Mouse (Mus musculus) kidney, embryonic 14.5 days (tissue): ENCODE measurements at regions not wholly inside any gene's neighbourhood (a gene's known extent, or its start where the extent isn't known, plus 50 kb on each side); places are given as distances from the start of the nearest gene placed in this dataset.

Source experiments
- ATAC-seq: fragments of 200-750 bp; cut with Nextera tagmentation; 2 replicates; pipeline ENCODE4 v1.8.0; 2017; ENCODE audit warnings: moderate number of reproducible peaks, mild to moderate bottlenecking, moderate TSS enrichment, moderate library complexity; ENCODE audit not compliant: low FRiP score, low TSS enrichment
- H3K27ac ChIP-seq: fragments of 300-500 bp; sonication (generic); 2 replicates; pipeline ENCODE4 v1.5.1; 2014; ENCODE audit warnings: low read depth, mild to moderate bottlenecking, low read length, moderate library complexity, mixed read lengths
- H3K27me3 ChIP-seq: fragments of 300-500 bp; sonication (generic); 2 replicates; pipeline ENCODE4 v1.6.1; 2014; ENCODE audit warnings: mild to moderate bottlenecking, low read length; ENCODE audit not compliant: control insufficient read depth, insufficient read depth
- H3K36me3 ChIP-seq: fragments of 300-500 bp; sonication (generic); 2 replicates; pipeline ENCODE4 v1.6.1; 2014; ENCODE audit warnings: low read length, mixed read lengths; ENCODE audit not compliant: control insufficient read depth, insufficient read depth
- H3K4me1 ChIP-seq: fragments of 300-500 bp; sonication (generic); 2 replicates; pipeline ENCODE4 v1.6.1; 2014; ENCODE audit warnings: low read length, mixed read lengths; ENCODE audit not compliant: control insufficient read depth, insufficient read depth
- H3K4me2 ChIP-seq: fragments of 300-500 bp; sonication (generic); replicated peaks from 2 replicates; pipeline ENCODE4 v1.6.1; 2014; ENCODE audit warnings: low read depth, mild to moderate bottlenecking, low read length
- H3K4me3 ChIP-seq: fragments of 300-500 bp; sonication (generic); 2 replicates; pipeline ENCODE4 v1.5.1; 2014; ENCODE audit warnings: mild to moderate bottlenecking, low read length
- H3K9ac ChIP-seq: fragments of 300-500 bp; sonication (generic); 2 replicates; pipeline ENCODE4 v1.6.1; 2014; ENCODE audit warnings: low read depth, mild to moderate bottlenecking, low read length, moderate library complexity
- H3K9me3 ChIP-seq: fragments of 300-500 bp; sonication (generic); 2 replicates; pipeline ENCODE4 v1.6.1; 2016; ENCODE audit warnings: low read length; ENCODE audit not compliant: control insufficient read depth
- WGBS: fragments of 180-500 bp; shearing (Covaris S2); extraction: QIAGEN DNeasy Blood & Tissue Kit; methylation state at CpG from one replicate; pipeline ENCODE4 v1.1.7; 2014; 5-methylcytosine and 5-hydroxymethylcytosine counted together

GRCm38 (mm10) chr9:47327575-47327974, 202.4 kb upstream of the Cadm1 start:
- H3K36me3 ChIP-seq = no peaks in the 10 kb centered on the region
- H3K4me3 ChIP-seq = no peak overlapping the region
- no peak overlapping the region for H3K4me2 ChIP-seq
- WGBS = 98% methylated on average over 2 of the region's 2 CpGs
- no peak for ATAC-seq
- H3K4me1 ChIP-seq = no peaks in the 10 kb centered on the region
- H3K27me3 ChIP-seq = no peaks in the 10 kb centered on the region
- H3K9me3 ChIP-seq = no peaks in the 10 kb centered on the region
- H3K27ac ChIP-seq = no peak overlapping the region
- no peak overlapping the region for H3K9ac ChIP-seq

DNA sequence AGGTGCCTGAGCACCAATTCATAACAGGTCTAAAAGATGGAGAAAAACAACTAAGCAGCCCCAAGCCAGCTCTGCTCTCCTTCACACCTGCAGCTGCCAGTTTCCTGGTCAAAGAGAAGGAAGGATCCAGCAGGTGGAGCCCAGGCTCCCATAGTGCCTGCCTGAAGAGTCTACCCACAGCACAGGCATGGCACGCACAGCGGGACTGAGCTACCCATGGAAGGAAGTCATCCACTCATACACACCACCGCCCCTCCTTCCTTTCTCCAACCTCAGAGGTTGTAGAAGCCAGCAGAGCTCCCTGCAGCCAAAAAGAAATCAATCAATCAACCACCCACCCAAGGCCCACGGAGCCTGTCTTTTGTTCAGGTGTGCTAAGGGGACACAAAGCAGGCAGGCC, 197.0 kb upstream of the Cadm1 start:
- no peak for ATAC-seq
- Histone ChIP-seq H3K36me3 (no peaks in the 10 kb centered on the region), H3K9ac (no peak overlapping the region), H3K27ac (no peak overlapping the region), H3K4me3 (no peak overlapping the region), H3K9me3 (no peaks in the 10 kb centered on the region), H3K4me2 (no peak overlapping the region), H3K4me1 (no peaks in the 10 kb centered on the region), H3K27me3 (no peaks in the 10 kb centered on the region)
- 53% methylated on average over 4 of the region's 4 CpGs for WGBS

GRCm38 (mm10) chr9:47338221-47338620, 191.8 kb upstream of the Cadm1 start:
- H3K27me3 ChIP-seq = no peaks in the 10 kb centered on the region
- H3K4me3 ChIP-seq = no peak overlapping the region
- 73% methylated on average over 4 of the region's 4 CpGs for WGBS
- H3K36me3 ChIP-seq = no peaks in the 10 kb centered on the region
- H3K4me2 ChIP-seq = no peak overlapping the region
- ATAC-seq = no peak
- H3K9ac ChIP-seq = no peak overlapping the region
- H3K9me3 ChIP-seq = no peaks in the 10 kb centered on the region
- H3K27ac ChIP-seq = no peak overlapping the region
- H3K4me1 ChIP-seq = no peaks in the 10 kb centered on the region

GRCm38 (mm10) chr9:47346527-47347111, 183.4 kb upstream of the Cadm1 start:
- H3K9ac ChIP-seq = no peak overlapping the region
- no peak for ATAC-seq
- no peaks in the 10 kb centered on the region for H3K36me3 ChIP-seq
- H3K27ac ChIP-seq = no peak overlapping the region
- H3K4me3 ChIP-seq = no peak overlapping the region
- 70% methylated on average over 2 of the region's 2 CpGs for WGBS
- no peaks in the 10 kb centered on the region for H3K9me3 ChIP-seq
- no peaks in the 10 kb centered on the region for H3K4me1 ChIP-seq
- H3K4me2 ChIP-seq = no peak overlapping the region
- no peaks in the 10 kb centered on the region for H3K27me3 ChIP-seq

DNA sequence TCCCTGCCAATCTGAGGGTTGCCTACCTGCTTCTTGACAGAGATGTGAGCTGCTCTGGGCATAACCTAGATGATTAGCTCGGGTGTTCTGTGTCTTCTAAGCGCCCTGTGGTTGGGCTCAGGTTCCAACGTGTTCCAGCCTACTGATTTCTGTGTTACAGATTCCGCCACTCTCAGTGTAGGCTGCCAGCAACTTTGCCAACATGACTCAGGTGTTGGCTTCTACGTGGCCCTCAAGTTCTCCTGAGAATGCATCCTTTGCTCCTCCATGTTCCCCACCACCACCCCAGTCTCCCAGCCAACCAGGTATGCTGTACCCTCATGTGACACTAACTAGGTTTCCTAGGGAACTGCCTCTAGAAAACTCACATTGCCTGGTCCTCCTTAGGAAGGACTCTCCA, 179.7 kb upstream of the Cadm1 start:
- 47% methylated on average over 5 of the region's 5 CpGs for WGBS

DNA sequence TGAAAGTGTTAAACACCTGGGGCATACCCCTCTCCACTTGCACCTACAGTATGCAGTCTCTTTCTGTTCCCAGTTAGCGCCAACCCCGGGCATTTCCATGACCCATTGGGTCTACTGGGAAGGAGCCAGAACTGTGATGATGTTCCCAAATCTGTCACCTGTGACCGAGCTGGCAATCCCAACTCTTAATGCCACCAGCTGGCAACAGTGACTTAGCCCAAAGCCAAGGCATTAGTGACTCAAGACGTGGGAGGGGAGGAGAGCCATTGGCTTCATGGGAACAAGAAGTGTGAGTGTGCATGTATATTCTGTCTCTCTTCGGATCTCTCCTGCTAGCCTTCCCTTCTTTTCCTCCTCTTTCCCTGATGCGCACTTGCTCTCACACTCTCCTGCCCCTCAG, 178.9 kb upstream of the Cadm1 start:
- Histone ChIP-seq H3K27ac (no peak overlapping the region), H3K4me3 (no peak overlapping the region), H3K9me3 (no peaks in the 10 kb centered on the region), H3K36me3 (no peaks in the 10 kb centered on the region), H3K4me1 (no peaks in the 10 kb centered on the region; the same call in 1 of the 2 replicates), H3K4me2 (no peak overlapping the region), H3K9ac (no peak overlapping the region), H3K27me3 (no peaks in the 10 kb centered on the region)
- no peak for ATAC-seq
- WGBS = 86% methylated on average over 6 of the region's 6 CpGs

More for the DNA sequence above, 179.7 kb upstream of the Cadm1 start:
- Histone ChIP-seq H3K4me2 (no peak overlapping the region), H3K9ac (no peak overlapping the region), H3K4me1 (no peaks in the 10 kb centered on the region; the same call in 1 of the 2 replicates), H3K4me3 (no peak overlapping the region), H3K27me3 (no peaks in the 10 kb centered on the region), H3K27ac (no peak overlapping the region), H3K36me3 (no peaks in the 10 kb centered on the region), H3K9me3 (no peaks in the 10 kb centered on the region)
- ATAC-seq = no peak

DNA sequence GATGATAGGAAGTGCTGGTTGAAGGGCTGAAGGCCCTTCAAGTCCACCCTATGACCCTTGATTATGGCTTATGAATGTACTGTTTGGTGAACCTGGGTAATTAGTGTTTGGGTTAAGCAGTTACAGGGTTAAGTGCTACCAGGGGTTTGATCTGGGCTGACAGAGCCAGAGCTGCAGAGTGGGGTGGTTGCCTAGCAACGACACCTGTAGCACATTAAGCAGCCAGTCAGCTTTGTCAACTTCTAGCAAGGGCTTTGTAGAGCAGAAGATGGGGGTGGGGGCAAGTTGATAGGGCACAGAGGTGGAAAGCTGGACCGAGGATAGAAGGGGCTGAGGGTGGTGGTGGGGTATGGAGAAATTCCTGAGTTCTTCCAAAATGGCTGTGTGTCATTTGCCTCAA, 177.0 kb upstream of the Cadm1 start:
- H3K27me3 ChIP-seq = no peaks in the 10 kb centered on the region
- H3K9ac ChIP-seq = no peak overlapping the region
- H3K27ac ChIP-seq = no peak overlapping the region
- no peaks in the 10 kb centered on the region; the same call in 1 of the 2 replicates for H3K4me1 ChIP-seq
- no peak overlapping the region for H3K4me3 ChIP-seq
- H3K4me2 ChIP-seq = no peak overlapping the region
- H3K36me3 ChIP-seq = no peaks in the 10 kb centered on the region
- WGBS = 16% methylated on average over 2 of the region's 2 CpGs
- no peaks in the 10 kb centered on the region for H3K9me3 ChIP-seq
- peak; percentile 52; the same call in 1 of the 2 replicates for ATAC-seq

GRCm38 (mm10) chr9:47353972-47354371, 176.0 kb upstream of the Cadm1 start:
- ATAC-seq = no peak
- no peaks in the 10 kb centered on the region for H3K9me3 ChIP-seq
- H3K9ac ChIP-seq = no peak overlapping the region
- WGBS = 80% methylated on average over 5 of the region's 5 CpGs
- no peak overlapping the region for H3K4me2 ChIP-seq
- H3K27me3 ChIP-seq = no peaks in the 10 kb centered on the region
- H3K4me3 ChIP-seq = no peak overlapping the region
- no peak overlapping the region for H3K27ac ChIP-seq
- no peaks in the 10 kb centered on the region; the same call in 1 of the 2 replicates for H3K4me1 ChIP-seq
- no peaks in the 10 kb centered on the region for H3K36me3 ChIP-seq

GRCm38 (mm10) chr9:47354423-47354822, 175.6 kb upstream of the Cadm1 start:
- WGBS = 88% methylated on average over 2 of the region's 2 CpGs
- Histone ChIP-seq H3K27me3 (no peaks in the 10 kb centered on the region), H3K4me2 (no peak overlapping the region), H3K27ac (no peak overlapping the region), H3K9me3 (no peaks in the 10 kb centered on the region), H3K9ac (no peak overlapping the region), H3K36me3 (no peaks in the 10 kb centered on the region), H3K4me3 (no peak overlapping the region), H3K4me1 (no peaks in the 10 kb centered on the region; the same call in 1 of the 2 replicates)
- no peak for ATAC-seq
